Mouse (Mus musculus): Measurements from ENCODE around the gene Sstr2.

DNA sequence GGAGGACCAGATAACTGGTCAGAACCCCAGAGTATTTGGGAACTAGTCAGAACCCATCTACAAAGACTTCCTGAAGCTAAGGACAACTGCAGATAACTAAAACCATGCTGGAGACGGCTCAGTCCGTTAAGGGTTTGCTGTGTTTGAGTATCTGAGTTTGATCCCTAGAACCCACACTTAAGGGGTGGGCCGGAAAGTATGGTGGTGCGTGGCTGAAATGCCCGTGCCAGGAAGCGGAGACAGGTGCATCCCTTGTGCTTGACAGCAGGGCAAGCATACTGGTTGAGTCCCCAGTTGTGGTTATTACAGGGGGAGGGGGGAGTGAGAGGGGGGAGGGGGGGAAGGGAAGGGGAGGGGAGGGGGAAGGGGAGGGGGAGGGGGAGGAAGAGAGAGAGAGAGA is 4.7 kb upstream of the Sstr2 start:
- TF ChIP-seq CTCF (IDR thresholded peaks at IDR 0.05; ENCODE audit: control insufficient read depth, insufficient read depth, insufficient replicate concordance, low read depth, low read length) (no peak), POLR2A (IDR thresholded peaks at IDR 0.05; ENCODE audit: control insufficient read depth, low read depth, low read length) (no peak)

Data from testis, adult 2 months (tissue).